Mouse (Mus musculus): ENCODE data around the gene Chtop.

Chtop gene

DNA sequence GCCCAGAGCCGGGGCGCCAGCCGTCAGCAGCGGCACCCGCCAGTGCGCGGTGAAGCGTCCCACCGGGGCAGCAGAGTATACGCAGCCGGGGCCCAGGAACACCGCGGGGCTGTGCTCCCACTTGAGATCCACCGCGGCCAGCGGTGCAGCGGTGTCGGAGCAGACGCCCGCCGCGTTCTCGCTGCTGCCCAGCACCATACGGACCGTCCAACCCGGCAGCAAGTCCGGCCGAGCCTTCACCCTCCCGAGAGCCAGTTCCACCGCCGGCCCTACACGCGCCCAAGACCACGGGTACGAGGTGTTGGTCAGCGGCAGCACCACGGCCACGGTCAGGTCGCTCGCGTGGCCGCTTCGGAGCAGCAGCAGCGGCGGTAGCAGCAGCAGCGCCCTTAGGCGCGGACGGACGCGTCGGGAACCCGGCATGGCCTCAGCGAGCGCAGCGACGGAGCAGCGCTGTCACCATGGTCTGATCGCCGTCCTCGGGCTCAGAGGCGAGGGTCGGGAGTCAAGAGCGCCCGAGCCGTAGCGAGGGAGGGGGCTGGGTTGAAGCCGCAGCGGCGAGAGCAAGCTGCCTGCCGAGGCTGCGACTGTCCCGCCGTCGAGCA, 44.1 kb downstream of the Chtop start:
- DNase-seq (ENCODE audit: low read depth, low spot score): peak; percentile 51

DNA sequence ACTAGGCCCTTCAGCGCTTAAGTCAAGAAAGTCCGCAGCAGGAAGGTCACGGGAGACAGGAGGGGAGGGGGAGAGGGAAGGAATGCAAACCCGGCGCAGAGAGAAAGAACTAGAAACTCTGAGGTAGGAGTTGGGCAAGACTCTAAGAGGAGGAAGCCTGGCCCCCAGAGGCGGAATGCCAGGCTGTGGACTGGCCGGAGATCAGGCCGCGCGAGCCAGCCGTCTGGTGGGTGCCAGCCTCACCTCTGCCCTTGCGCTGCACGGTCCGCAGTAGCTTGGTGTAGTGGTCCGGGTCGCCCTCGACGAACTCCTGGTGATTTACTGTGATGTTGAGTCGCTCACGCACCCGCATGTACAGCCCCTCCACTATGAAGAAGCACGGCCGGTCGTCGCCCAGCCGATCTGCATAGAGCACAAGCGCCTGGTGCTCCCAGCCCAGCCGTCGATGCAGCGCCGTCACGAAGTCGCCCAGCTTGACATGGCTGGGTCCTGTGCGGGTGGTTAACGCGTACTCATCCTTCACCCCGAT, 44.7 kb downstream of the Chtop start:
- DNase-seq (ENCODE audit: low read depth, low spot score): no peak

- no peak for DNase-seq (ENCODE audit: low read depth, low spot score)
Measured at GRCm38 (mm10) chr3:90462579-90462978, 46.7 kb downstream of the Chtop start.

DNA sequence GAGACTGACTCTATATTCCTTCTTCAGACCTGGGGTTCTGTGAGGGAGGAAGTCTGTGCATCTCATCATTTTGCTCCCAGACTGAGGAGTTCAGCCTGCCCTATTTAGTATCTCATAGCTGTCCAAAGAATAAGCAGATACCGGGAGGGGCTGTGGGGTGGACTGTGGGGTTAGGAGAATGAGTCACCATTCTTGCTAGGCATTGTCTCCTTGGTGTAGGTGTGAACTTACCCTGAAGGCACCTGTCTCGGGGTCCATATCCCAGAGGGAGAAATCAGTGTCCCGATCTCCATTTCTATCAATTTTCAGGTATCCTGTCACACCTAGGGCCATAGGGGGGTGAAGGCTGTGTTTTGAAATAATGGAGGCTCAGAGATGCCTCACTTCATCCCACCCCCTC, 47.4 kb downstream of the Chtop start:
- DNase-seq (ENCODE audit: low read depth, low spot score): no peak

DNA sequence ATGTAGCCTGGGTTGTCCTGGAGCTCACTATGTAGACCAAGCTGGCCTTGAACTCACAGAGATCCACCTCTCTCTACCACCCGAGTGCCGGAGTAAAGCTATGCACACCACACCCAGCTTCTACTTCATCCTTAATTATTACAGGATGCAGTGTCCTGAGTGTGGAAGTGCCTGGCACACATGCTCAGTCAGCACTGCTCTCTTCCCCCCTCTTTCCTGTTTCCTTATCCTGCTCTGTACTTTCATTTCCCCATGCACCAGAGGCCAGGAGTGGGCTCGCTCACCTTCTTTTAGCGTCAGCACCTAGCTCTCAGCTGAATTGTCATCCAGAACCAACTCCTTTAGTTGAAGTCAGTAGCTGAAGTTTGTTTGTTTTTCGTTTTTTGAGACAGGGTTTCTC, 49.0 kb downstream of the Chtop start:
- DNase-seq (ENCODE audit: low read depth, low spot score): no peak

DNA sequence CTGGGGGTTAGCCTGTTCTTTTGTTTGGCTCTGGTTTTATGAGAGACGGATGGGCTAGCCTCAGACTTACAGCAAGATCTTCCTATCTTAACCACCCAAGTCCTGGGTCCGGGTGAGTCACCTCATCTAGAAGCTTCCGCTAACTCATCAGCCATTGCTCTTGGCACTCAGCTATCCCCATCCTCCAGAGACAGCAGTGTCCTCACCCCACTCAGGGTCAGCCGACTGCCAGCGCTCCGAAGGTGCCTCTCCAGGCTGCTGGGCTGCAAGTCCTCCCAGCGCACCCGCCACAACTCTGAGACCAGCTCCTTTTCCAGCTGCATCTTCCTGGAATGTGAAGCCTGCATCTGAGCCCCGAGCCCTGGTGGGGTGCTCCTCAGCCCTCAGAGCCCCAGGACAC, 49.6 kb downstream of the Chtop start:
- no peak for DNase-seq (ENCODE audit: low read depth, low spot score)

DNA sequence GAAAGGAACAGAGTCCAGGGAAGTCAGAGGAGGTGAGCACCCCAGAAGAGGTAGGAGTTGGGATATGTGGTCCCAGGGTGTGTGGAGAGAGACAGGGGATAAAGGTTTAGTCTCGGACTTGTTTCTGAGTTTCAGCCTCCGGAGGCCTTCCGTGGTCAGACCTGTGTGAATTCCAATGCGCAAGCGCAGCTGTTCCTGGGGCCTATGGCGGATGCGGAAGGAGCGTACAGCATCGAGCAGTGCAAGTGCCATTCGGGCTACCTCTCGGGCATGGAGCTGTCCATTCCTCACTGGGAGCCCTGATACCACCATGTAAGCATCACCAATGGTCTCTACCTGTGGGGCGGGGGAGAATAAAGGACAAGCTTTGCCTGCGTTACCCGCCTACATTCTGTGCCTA, 54.4 kb downstream of the Chtop start:
- DNase-seq (ENCODE audit: low read depth, low spot score): no peak

GRCm38 (mm10) chr3:90451396-90452095, 57.8 kb downstream of the Chtop start:
- no peak for DNase-seq (ENCODE audit: low read depth, low spot score)

DNA sequence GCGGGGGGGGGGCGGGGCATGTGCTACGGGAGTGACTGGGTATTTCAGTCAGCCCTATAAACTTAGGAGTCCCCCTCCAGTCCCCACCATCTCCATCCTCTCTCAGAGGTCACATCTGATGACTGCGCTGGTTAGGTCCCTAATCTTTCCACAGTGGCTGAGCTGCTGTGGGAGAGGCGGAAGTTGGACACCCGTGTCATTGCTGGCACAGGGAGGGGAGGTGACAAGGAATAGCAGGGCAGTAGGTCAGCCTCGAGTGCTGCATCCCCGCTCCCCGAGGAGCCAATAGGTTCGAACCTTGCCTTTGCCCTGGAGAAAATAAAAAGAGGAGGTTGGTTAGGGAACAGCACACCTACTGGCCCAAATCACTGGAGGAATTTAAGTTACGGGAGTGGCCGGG, 58.4 kb downstream of the Chtop start:
- DNase-seq (ENCODE audit: low read depth, low spot score): no peak

Measured in CD4-positive, CD25-positive, alpha-beta regulatory T cell, adult 2 months (primary cell).